Mouse (Mus musculus): ENCODE results near the gene Ly6g6d. TPM values are rescaled to one million over a fixed set of nuclear protein-coding genes. Genes with fewer than 3 reads are reported as not detected.

The Ly6g6d gene
- polyA plus RNA-seq, 1 experiment = 1.8 TPM

- no peak overlapping the region for H3K4me3 ChIP-seq (ENCODE audit: extremely low read depth, insufficient read depth, insufficient read length)
- no peak for DNase-seq (ENCODE audit: low read depth in 1 of 2, low spot score in 2 of 2)
- 86% methylated on average over 3 of the region's 3 CpGs for WGBS
- TF ChIP-seq CTCF (IDR thresholded peaks at IDR 0.05; ENCODE audit: extremely low read depth, insufficient read depth, insufficient read length, insufficient replicate concordance) (no peak), POLR2A (IDR thresholded peaks at IDR 0.05; ENCODE audit: low read depth, low read length) (no peak)
- H3K36me3 ChIP-seq (ENCODE audit: control insufficient read depth, insufficient read depth, low read length) = peaks cover 9% of the 10 kb centered on the region
- no peaks in the 10 kb centered on the region for H3K4me1 ChIP-seq (ENCODE audit: control insufficient read depth, insufficient read depth, insufficient read length)
- no peak overlapping the region for H3K27ac ChIP-seq (ENCODE audit: insufficient read depth, low read length)
- no peaks in the 10 kb centered on the region for H3K27me3 ChIP-seq (ENCODE audit: control insufficient read depth, insufficient read depth, low read length)
Measured at GRCm38 (mm10) chr17:35106522-35106921, 28.7 kb upstream of the Ly6g6d start.

GRCm38 (mm10) chr17:35105740-35106389 lies 28.0 kb upstream of the Ly6g6d start:
- WGBS = 31% methylated on average over 13 of the region's 13 CpGs
- no peak for DNase-seq (ENCODE audit: low read depth in 1 of 2, low spot score in 2 of 2)
- peak; percentile 46; the same call in 1 of the 2 replicates for TF ChIP-seq CTCF (IDR thresholded peaks at IDR 0.05; ENCODE audit: extremely low read depth, insufficient read depth, insufficient read length, insufficient replicate concordance)
- TF ChIP-seq POLR2A (IDR thresholded peaks at IDR 0.05; ENCODE audit: low read depth, low read length) = no peak

GRCm38 (mm10) chr17:35104754-35105153 lies 26.9 kb upstream of the Ly6g6d start:
- Histone ChIP-seq H3K4me3 (ENCODE audit: extremely low read depth, insufficient read depth, insufficient read length) (no peak overlapping the region), H3K4me1 (ENCODE audit: control insufficient read depth, insufficient read depth, insufficient read length) (no peaks in the 10 kb centered on the region), H3K27me3 (ENCODE audit: control insufficient read depth, insufficient read depth, low read length) (no peaks in the 10 kb centered on the region), H3K27ac (ENCODE audit: insufficient read depth, low read length) (no peak overlapping the region), H3K36me3 (ENCODE audit: control insufficient read depth, insufficient read depth, low read length) (peaks cover 23% of the 10 kb centered on the region)
- no peak for DNase-seq (ENCODE audit: low read depth in 1 of 2, low spot score in 2 of 2)
- WGBS = 79% methylated on average over 6 of the region's 6 CpGs
- TF ChIP-seq POLR2A (IDR thresholded peaks at IDR 0.05; ENCODE audit: low read depth, low read length) (no peak), CTCF (IDR thresholded peaks at IDR 0.05; ENCODE audit: extremely low read depth, insufficient read depth, insufficient read length, insufficient replicate concordance) (no peak)

More at GRCm38 (mm10) chr17:35105740-35106389, 28.0 kb upstream of the Ly6g6d start:
- no peak overlapping the region for H3K4me3 ChIP-seq (ENCODE audit: extremely low read depth, insufficient read depth, insufficient read length)
- H3K27ac ChIP-seq (ENCODE audit: insufficient read depth, low read length) = no peak overlapping the region
- no peaks in the 10 kb centered on the region for H3K27me3 ChIP-seq (ENCODE audit: control insufficient read depth, insufficient read depth, low read length)
- H3K4me1 ChIP-seq (ENCODE audit: control insufficient read depth, insufficient read depth, insufficient read length) = no peaks in the 10 kb centered on the region
- H3K36me3 ChIP-seq (ENCODE audit: control insufficient read depth, insufficient read depth, low read length) = peaks cover 15% of the 10 kb centered on the region

DNA sequence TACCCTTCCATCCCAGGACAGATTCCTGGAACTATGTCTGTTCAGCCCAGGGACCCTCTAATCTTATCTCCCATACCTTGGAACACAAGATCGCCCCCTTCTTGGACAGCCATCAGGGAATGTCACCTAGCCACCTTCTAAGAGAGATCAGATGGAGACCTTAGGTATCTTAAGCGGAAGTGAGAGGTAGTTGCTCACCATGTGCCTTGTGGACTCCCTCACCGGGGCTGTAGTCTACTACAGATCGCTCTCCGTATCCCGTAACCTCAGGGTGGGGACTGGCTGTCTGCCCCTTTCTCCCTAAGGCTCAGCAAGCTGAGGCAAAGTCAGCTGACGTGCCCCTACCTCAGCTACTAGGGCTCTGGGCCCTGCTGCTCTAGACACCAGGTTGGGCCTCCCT lies 26.2 kb upstream of the Ly6g6d start:
- no peak for TF ChIP-seq POLR2A (IDR thresholded peaks at IDR 0.05; ENCODE audit: low read depth, low read length)
- no peak for TF ChIP-seq CTCF (IDR thresholded peaks at IDR 0.05; ENCODE audit: extremely low read depth, insufficient read depth, insufficient read length, insufficient replicate concordance)
- no peak overlapping the region for H3K27ac ChIP-seq (ENCODE audit: insufficient read depth, low read length)
- H3K4me1 ChIP-seq (ENCODE audit: control insufficient read depth, insufficient read depth, insufficient read length) = no peaks in the 10 kb centered on the region
- 89% methylated on average over 7 of the region's 7 CpGs for WGBS
- DNase-seq (ENCODE audit: low read depth in 1 of 2, low spot score in 2 of 2) = no peak
- H3K4me3 ChIP-seq (ENCODE audit: extremely low read depth, insufficient read depth, insufficient read length) = no peak overlapping the region
- no peaks in the 10 kb centered on the region for H3K27me3 ChIP-seq (ENCODE audit: control insufficient read depth, insufficient read depth, low read length)
- H3K36me3 ChIP-seq (ENCODE audit: control insufficient read depth, insufficient read depth, low read length) = peaks cover 28% of the 10 kb centered on the region

DNA sequence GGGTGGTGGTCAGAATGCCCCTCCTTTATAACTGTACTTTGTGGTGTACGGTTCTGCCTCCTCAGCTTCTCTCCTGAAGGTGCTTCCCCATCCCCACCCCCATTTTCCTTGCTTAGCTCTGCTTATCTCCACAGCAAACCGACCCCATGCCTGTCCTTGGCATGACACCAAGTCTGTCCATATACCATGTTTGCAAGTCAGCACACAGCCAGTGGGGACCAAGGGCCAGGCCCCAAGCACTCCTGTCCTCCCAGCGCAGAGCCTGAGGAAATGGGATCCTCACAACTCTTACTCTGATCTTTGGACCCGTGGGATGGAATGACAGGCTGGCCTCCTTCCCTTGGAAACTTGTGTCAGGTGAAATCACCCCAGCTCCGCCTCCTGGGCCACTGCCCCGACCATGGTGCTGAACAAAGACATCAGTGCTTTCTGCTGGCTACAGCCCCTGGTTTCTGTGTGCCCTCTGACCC lies 25.4 kb upstream of the Ly6g6d start:
- no peak overlapping the region for H3K4me3 ChIP-seq (ENCODE audit: extremely low read depth, insufficient read depth, insufficient read length)
- WGBS = 69% methylated on average over 6 of the region's 6 CpGs
- no peak overlapping the region for H3K27ac ChIP-seq (ENCODE audit: insufficient read depth, low read length)
- peaks cover 34% of the 10 kb centered on the region for H3K36me3 ChIP-seq (ENCODE audit: control insufficient read depth, insufficient read depth, low read length)
- H3K4me1 ChIP-seq (ENCODE audit: control insufficient read depth, insufficient read depth, insufficient read length) = no peaks in the 10 kb centered on the region
- H3K27me3 ChIP-seq (ENCODE audit: control insufficient read depth, insufficient read depth, low read length) = no peaks in the 10 kb centered on the region
- no peak for DNase-seq (ENCODE audit: low read depth in 1 of 2, low spot score in 2 of 2)
- no peak for TF ChIP-seq POLR2A (IDR thresholded peaks at IDR 0.05; ENCODE audit: low read depth, low read length)
- no peak for TF ChIP-seq CTCF (IDR thresholded peaks at IDR 0.05; ENCODE audit: extremely low read depth, insufficient read depth, insufficient read length, insufficient replicate concordance)

- H3K4me1 ChIP-seq (ENCODE audit: control insufficient read depth, insufficient read depth, insufficient read length) = no peaks in the 10 kb centered on the region
- no peak for DNase-seq (ENCODE audit: low read depth in 1 of 2, low spot score in 2 of 2)
- peaks cover 36% of the 10 kb centered on the region for H3K36me3 ChIP-seq (ENCODE audit: control insufficient read depth, insufficient read depth, low read length)
- WGBS = 88% methylated on average over 8 of the region's 8 CpGs
- H3K27ac ChIP-seq (ENCODE audit: insufficient read depth, low read length) = no peak overlapping the region
- H3K27me3 ChIP-seq (ENCODE audit: control insufficient read depth, insufficient read depth, low read length) = no peaks in the 10 kb centered on the region
- no peak for TF ChIP-seq POLR2A (IDR thresholded peaks at IDR 0.05; ENCODE audit: low read depth, low read length)
- TF ChIP-seq CTCF (IDR thresholded peaks at IDR 0.05; ENCODE audit: extremely low read depth, insufficient read depth, insufficient read length, insufficient replicate concordance) = no peak
- H3K4me3 ChIP-seq (ENCODE audit: extremely low read depth, insufficient read depth, insufficient read length) = no peak overlapping the region
Measured at GRCm38 (mm10) chr17:35102299-35102698, 24.4 kb upstream of the Ly6g6d start.

DNA sequence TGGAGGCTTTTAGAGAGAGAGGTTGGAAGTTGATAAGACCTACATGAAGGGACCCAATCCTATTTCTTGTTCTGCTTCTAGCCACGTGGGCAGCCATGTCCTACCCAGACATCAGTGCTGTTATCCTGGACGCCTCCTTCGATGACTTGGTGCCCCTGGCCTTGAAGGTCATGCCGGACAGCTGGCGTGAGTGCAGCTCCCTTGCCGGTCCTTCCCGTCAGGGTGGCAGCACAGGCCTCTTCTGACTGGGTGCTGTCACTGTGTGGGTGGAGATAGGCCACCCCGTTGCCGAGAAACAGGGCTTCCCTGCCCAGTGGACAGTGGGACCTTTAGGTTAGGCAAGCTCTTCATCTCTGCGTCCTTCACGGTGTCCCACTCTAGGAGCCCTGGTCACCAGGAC lies 23.3 kb upstream of the Ly6g6d start:
- WGBS = 94% methylated on average over 11 of the region's 11 CpGs
- no peaks in the 10 kb centered on the region for H3K4me1 ChIP-seq (ENCODE audit: control insufficient read depth, insufficient read depth, insufficient read length)
- DNase-seq (ENCODE audit: low read depth in 1 of 2, low spot score in 2 of 2) = no peak
- no peaks in the 10 kb centered on the region for H3K27me3 ChIP-seq (ENCODE audit: control insufficient read depth, insufficient read depth, low read length)
- TF ChIP-seq CTCF (IDR thresholded peaks at IDR 0.05; ENCODE audit: extremely low read depth, insufficient read depth, insufficient read length, insufficient replicate concordance) = no peak
- no peak for TF ChIP-seq POLR2A (IDR thresholded peaks at IDR 0.05; ENCODE audit: low read depth, low read length)
- H3K4me3 ChIP-seq (ENCODE audit: extremely low read depth, insufficient read depth, insufficient read length) = no peak overlapping the region
- no peak overlapping the region for H3K27ac ChIP-seq (ENCODE audit: insufficient read depth, low read length)
- H3K36me3 ChIP-seq (ENCODE audit: control insufficient read depth, insufficient read depth, low read length) = peaks cover 46% of the 10 kb centered on the region

Data from spleen, adult 2 months (tissue).